Mouse (Mus musculus) forebrain, embryonic 13.5 days (tissue): ENCODE data around the gene Arhgdib. TPM values are rescaled to one million over a fixed set of nuclear protein-coding genes. Genes with fewer than 3 reads are reported as not detected.

Source experiments
- ATAC-seq: fragments of 200-750 bp; cut with Nextera tagmentation; 2 replicates; pipeline ENCODE4 v1.8.0; 2017
- H3K27ac ChIP-seq: fragments of 300-500 bp; sonication (generic); 2 replicates; pipeline ENCODE4 v1.5.1; 2015; ENCODE audit warnings: inconsistent platforms, mild to moderate bottlenecking, moderate library complexity
- H3K27me3 ChIP-seq: fragments of 300-500 bp; sonication (generic); 2 replicates; pipeline ENCODE4 v1.6.1; 2015; ENCODE audit warnings: mild to moderate bottlenecking, inconsistent platforms
- H3K36me3 ChIP-seq: fragments of 300-500 bp; sonication (generic); 2 replicates; pipeline ENCODE4 v1.6.1; 2015; ENCODE audit warnings: mild to moderate bottlenecking, inconsistent platforms; ENCODE audit not compliant: poor library complexity, severe bottlenecking
- H3K4me1 ChIP-seq: fragments of 300-500 bp; sonication (generic); 2 replicates; pipeline ENCODE4 v1.6.1; 2015; ENCODE audit warnings: inconsistent platforms
- H3K4me2 ChIP-seq: fragments of 300-500 bp; sonication (generic); 2 replicates; pipeline ENCODE4 v1.6.1; 2015; ENCODE audit warnings: inconsistent platforms, mild to moderate bottlenecking, moderate library complexity
- H3K4me3 ChIP-seq: fragments of 300-500 bp; sonication (generic); 2 replicates; pipeline ENCODE4 v1.5.1; 2015; ENCODE audit warnings: mild to moderate bottlenecking, inconsistent platforms
- H3K9ac ChIP-seq: fragments of 300-500 bp; sonication (generic); 2 replicates; pipeline ENCODE4 v1.6.1; 2015; ENCODE audit warnings: mild to moderate bottlenecking, inconsistent platforms
- H3K9me3 ChIP-seq: fragments of 300-500 bp; sonication (generic); replicated peaks from 2 replicates; pipeline ENCODE4 v1.6.1; 2016; ENCODE audit warnings: inconsistent platforms
- WGBS: fragments of 180-500 bp; shearing (Covaris S2); methylation state at CpG from one replicate; pipeline ENCODE4 v1.1.7; 2015; 5-methylcytosine and 5-hydroxymethylcytosine counted together
- polyA plus RNA-seq: library from polyadenylated mRNA; unstranded; fragments of >200 nt; fragmentation: Nextera tagmentation; extraction: Ambion mirVana; gene quantifications from 2 replicates; pipeline ENCODE4 v1.2.1, GENCODE M21; 2015

The Arhgdib gene
- polyA plus RNA-seq, 1 experiment from 2014 or later = 11.5 TPM

- Histone ChIP-seq H3K27ac (no peak overlapping the region), H3K36me3 (no peaks in the 10 kb centered on the region), H3K9me3 (no peaks in the 10 kb centered on the region), H3K4me3 (no peak overlapping the region), H3K4me2 (no peak overlapping the region), H3K4me1 (peaks cover 13% of the 10 kb centered on the region), H3K27me3 (no peaks in the 10 kb centered on the region), H3K9ac (no peak overlapping the region)
- ATAC-seq = no peak
- 89% methylated on average over 5 of the region's 5 CpGs for WGBS
Observed at GRCm38 (mm10) chr6:136946241-136946640, 4.5 kb upstream of the Arhgdib start.

- no peak overlapping the region for H3K4me2 ChIP-seq
- no peaks in the 10 kb centered on the region for H3K27me3 ChIP-seq
- WGBS = 92% methylated on average over 8 of the region's 8 CpGs
- peaks cover 13% of the 10 kb centered on the region for H3K4me1 ChIP-seq
- no peak overlapping the region for H3K4me3 ChIP-seq
- no peak for ATAC-seq
- H3K9me3 ChIP-seq = no peaks in the 10 kb centered on the region
- H3K36me3 ChIP-seq = no peaks in the 10 kb centered on the region
- H3K27ac ChIP-seq = no peak overlapping the region
- no peak overlapping the region for H3K9ac ChIP-seq
Observed at GRCm38 (mm10) chr6:136944511-136944910, 2.8 kb upstream of the Arhgdib start.

GRCm38 (mm10) chr6:136943392-136943791 is 1.7 kb upstream of the Arhgdib start:
- Histone ChIP-seq H3K4me3 (no peak overlapping the region), H3K9ac (no peak overlapping the region), H3K4me2 (no peak overlapping the region), H3K27me3 (no peaks in the 10 kb centered on the region), H3K9me3 (no peaks in the 10 kb centered on the region), H3K36me3 (no peaks in the 10 kb centered on the region), H3K4me1 (peaks cover 13% of the 10 kb centered on the region), H3K27ac (no peak overlapping the region)
- ATAC-seq = no peak

GRCm38 (mm10) chr6:136942280-136942679 is 581 bp upstream of the Arhgdib start:
- ATAC-seq = no peak
- H3K4me3 ChIP-seq = no peak overlapping the region
- H3K9ac ChIP-seq = no peak overlapping the region
- no peak overlapping the region for H3K27ac ChIP-seq
- H3K4me2 ChIP-seq = no peak overlapping the region
- no peaks in the 10 kb centered on the region for H3K27me3 ChIP-seq
- H3K9me3 ChIP-seq = no peaks in the 10 kb centered on the region
- peaks cover 6% of the 10 kb centered on the region; the same call in 1 of the 2 replicates for H3K4me1 ChIP-seq
- no peaks in the 10 kb centered on the region for H3K36me3 ChIP-seq
- 76% methylated on average over 9 of the region's 9 CpGs for WGBS

- Histone ChIP-seq H3K9me3 (no peaks in the 10 kb centered on the region), H3K27ac (no peak overlapping the region), H3K36me3 (no peaks in the 10 kb centered on the region), H3K4me1 (0 out of 2 replicates have a peak, but pooled peaks cover 3% of the 10 kb centered on the region), H3K4me3 (no peak overlapping the region), H3K27me3 (no peaks in the 10 kb centered on the region), H3K9ac (no peak overlapping the region), H3K4me2 (no peak overlapping the region)
- 90% methylated on average over 11 of the region's 11 CpGs for WGBS
- no peak for ATAC-seq
Observed at GRCm38 (mm10) chr6:136940188-136940960, 1.3 kb downstream of the Arhgdib start.

- ATAC-seq = no peak
- 84% methylated on average over 14 of the region's 14 CpGs for WGBS
- H3K4me1 ChIP-seq = 0 out of 2 replicates have a peak, but pooled peaks cover 3% of the 10 kb centered on the region
- H3K4me3 ChIP-seq = no peak overlapping the region
- no peaks in the 10 kb centered on the region for H3K36me3 ChIP-seq
- H3K9ac ChIP-seq = no peak overlapping the region
- H3K27me3 ChIP-seq = no peaks in the 10 kb centered on the region
- no peak overlapping the region for H3K27ac ChIP-seq
- no peak overlapping the region for H3K4me2 ChIP-seq
- H3K9me3 ChIP-seq = no peaks in the 10 kb centered on the region
Observed at GRCm38 (mm10) chr6:136939326-136940187, 2.1 kb downstream of the Arhgdib start.

- Histone ChIP-seq H3K9ac (no peak overlapping the region), H3K27ac (no peak overlapping the region), H3K4me3 (no peak overlapping the region), H3K4me1 (0 out of 2 replicates have a peak, but pooled peaks cover 3% of the 10 kb centered on the region), H3K27me3 (no peaks in the 10 kb centered on the region), H3K4me2 (no peak overlapping the region), H3K9me3 (no peaks in the 10 kb centered on the region), H3K36me3 (no peaks in the 10 kb centered on the region)
- 88% methylated on average over 18 of the region's 18 CpGs for WGBS
- ATAC-seq = no peak
Observed at GRCm38 (mm10) chr6:136938331-136939126, 3.2 kb downstream of the Arhgdib start.

GRCm38 (mm10) chr6:136937117-136937516 is 4.6 kb downstream of the Arhgdib start:
- no peak overlapping the region for H3K27ac ChIP-seq
- WGBS = 88% methylated on average over 3 of the region's 3 CpGs
- ATAC-seq = no peak
- no peak overlapping the region for H3K4me2 ChIP-seq
- no peaks in the 10 kb centered on the region for H3K27me3 ChIP-seq
- no peaks in the 10 kb centered on the region for H3K9me3 ChIP-seq
- no peaks in the 10 kb centered on the region for H3K36me3 ChIP-seq
- H3K4me1 ChIP-seq = 0 out of 2 replicates have a peak, but pooled peaks cover 3% of the 10 kb centered on the region
- no peak overlapping the region for H3K9ac ChIP-seq
- no peak overlapping the region for H3K4me3 ChIP-seq

- no peak overlapping the region for H3K9ac ChIP-seq
- H3K4me2 ChIP-seq = no peak overlapping the region
- no peaks in the 10 kb centered on the region for H3K36me3 ChIP-seq
- no peak overlapping the region for H3K27ac ChIP-seq
- no peaks in the 10 kb centered on the region for H3K9me3 ChIP-seq
- no peaks in the 10 kb centered on the region for H3K27me3 ChIP-seq
- no peak for ATAC-seq
- no peak overlapping the region for H3K4me3 ChIP-seq
- H3K4me1 ChIP-seq = no peaks in the 10 kb centered on the region
- WGBS = 89% methylated on average over 9 of the region's 9 CpGs
Observed at GRCm38 (mm10) chr6:136936361-136936760, 5.3 kb downstream of the Arhgdib start.

GRCm38 (mm10) chr6:136935233-136935632 is 6.5 kb downstream of the Arhgdib start:
- no peak for ATAC-seq
- Histone ChIP-seq H3K27me3 (no peaks in the 10 kb centered on the region), H3K4me1 (no peaks in the 10 kb centered on the region), H3K36me3 (no peaks in the 10 kb centered on the region), H3K4me3 (no peak overlapping the region), H3K27ac (no peak overlapping the region), H3K9ac (no peak overlapping the region), H3K4me2 (no peak overlapping the region), H3K9me3 (no peaks in the 10 kb centered on the region)
- WGBS = 71% methylated on average over 3 of the region's 3 CpGs

GRCm38 (mm10) chr6:136934068-136934467 is 7.6 kb downstream of the Arhgdib start:
- no peak for ATAC-seq
- H3K4me2 ChIP-seq = no peak overlapping the region
- H3K9ac ChIP-seq = no peak overlapping the region
- H3K36me3 ChIP-seq = no peaks in the 10 kb centered on the region
- H3K4me3 ChIP-seq = no peak overlapping the region
- H3K27me3 ChIP-seq = no peaks in the 10 kb centered on the region
- H3K9me3 ChIP-seq = no peaks in the 10 kb centered on the region
- H3K4me1 ChIP-seq = no peaks in the 10 kb centered on the region
- 84% methylated on average over 7 of the region's 7 CpGs for WGBS
- no peak overlapping the region for H3K27ac ChIP-seq

- no peaks in the 10 kb centered on the region for H3K4me1 ChIP-seq
- H3K9me3 ChIP-seq = no peaks in the 10 kb centered on the region
- no peak overlapping the region for H3K9ac ChIP-seq
- no peak overlapping the region for H3K4me3 ChIP-seq
- no peaks in the 10 kb centered on the region for H3K27me3 ChIP-seq
- no peak for ATAC-seq
- H3K4me2 ChIP-seq = no peak overlapping the region
- H3K36me3 ChIP-seq = no peaks in the 10 kb centered on the region
- no peak overlapping the region; the same call in 1 of the 2 replicates for H3K27ac ChIP-seq
- 86% methylated on average over 13 of the region's 13 CpGs for WGBS
Observed at GRCm38 (mm10) chr6:136931246-136931645, 10.5 kb downstream of the Arhgdib start.
